Mouse (Mus musculus): ENCODE measurements at regions not wholly inside any gene's neighbourhood (a gene's known extent, or its start where the extent isn't known, plus 50 kb on each side); places are given as distances from the start of the nearest gene placed in this dataset.

DNA sequence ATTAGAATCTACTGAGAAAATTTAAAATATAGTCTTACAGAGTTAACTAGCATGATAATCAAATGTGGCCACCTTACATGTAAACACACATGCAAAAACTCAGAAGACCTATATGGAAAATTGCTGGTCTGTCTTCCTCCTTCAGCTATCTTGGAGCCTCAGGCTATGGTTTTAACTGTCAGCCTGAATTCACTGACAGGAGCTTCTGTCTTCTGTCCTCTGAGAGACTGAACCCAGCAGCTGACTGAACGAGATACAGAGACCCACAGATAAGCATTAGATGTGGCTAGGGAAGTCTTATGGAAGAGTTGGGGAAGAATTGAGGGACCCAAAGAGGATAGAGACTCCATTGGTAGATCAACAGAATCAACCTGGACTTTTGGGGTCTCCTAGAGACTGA lies 360.0 kb upstream of the Meox2 start:
- H3K36me3 ChIP-seq (replicated peaks), result no peaks in the 10 kb centered on the region
- DNase-seq (ENCODE audit: low spot score), result no peak
- no peak overlapping the region for H3K4me3 ChIP-seq
- no peaks in the 10 kb centered on the region for H3K27me3 ChIP-seq (replicated peaks; ENCODE audit: low read depth, poor library complexity, severe bottlenecking)
- no peaks in the 10 kb centered on the region for H3K9me3 ChIP-seq
- H3K27ac ChIP-seq (replicated peaks), result no peak overlapping the region
- 67% methylated on average over 1 of the region's 1 CpGs for WGBS
- H3K4me1 ChIP-seq, result no peaks in the 10 kb centered on the region

DNA sequence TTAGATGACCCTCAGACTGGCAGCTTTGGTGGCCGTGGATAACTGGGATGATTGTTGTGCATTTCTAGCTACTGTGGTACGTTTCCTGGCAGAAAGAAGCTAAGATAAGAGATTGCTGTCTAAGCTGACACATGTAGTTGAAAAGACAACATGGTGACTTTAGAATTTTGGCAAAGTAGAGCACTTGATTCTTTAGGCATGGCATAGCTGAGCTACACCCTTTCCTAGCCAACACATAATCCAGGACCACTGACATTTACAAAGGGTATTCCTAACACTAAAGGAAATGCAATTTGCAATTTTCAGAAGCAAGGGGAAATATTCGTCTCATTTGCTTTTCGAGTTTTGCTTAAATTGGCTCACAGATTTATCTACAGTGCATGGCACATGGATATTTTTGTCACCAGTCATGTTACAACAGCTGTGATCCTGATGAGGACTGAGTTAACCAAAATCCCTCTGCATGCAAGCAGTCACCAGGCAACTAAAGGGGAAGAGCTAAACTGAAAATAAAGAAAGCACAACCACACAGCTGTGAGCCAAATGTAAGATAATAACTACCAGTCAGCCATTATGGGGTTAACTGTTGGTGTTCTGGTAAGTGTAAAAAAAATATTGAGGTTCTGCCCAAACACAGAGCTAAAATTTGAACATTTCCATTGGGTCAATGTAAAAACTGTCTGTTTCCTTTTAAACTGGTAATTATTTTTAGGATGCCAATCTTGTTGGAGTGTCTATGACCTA lies 342.9 kb upstream of the Meox2 start:
- no peak for DNase-seq (ENCODE audit: low spot score)
- H3K4me3 ChIP-seq, result no peak overlapping the region
- 82% methylated on average over 4 of the region's 4 CpGs for WGBS
- H3K9me3 ChIP-seq, result no peaks in the 10 kb centered on the region
- H3K27ac ChIP-seq (replicated peaks), result no peak overlapping the region
- no peaks in the 10 kb centered on the region for H3K36me3 ChIP-seq (replicated peaks)
- no peaks in the 10 kb centered on the region for H3K4me1 ChIP-seq
- no peaks in the 10 kb centered on the region for H3K27me3 ChIP-seq (replicated peaks; ENCODE audit: low read depth, poor library complexity, severe bottlenecking)

- H3K4me1 ChIP-seq, result no peaks in the 10 kb centered on the region
- H3K4me3 ChIP-seq, result no peak overlapping the region
- H3K9me3 ChIP-seq, result no peaks in the 10 kb centered on the region
- no peaks in the 10 kb centered on the region for H3K36me3 ChIP-seq (replicated peaks)
- H3K27ac ChIP-seq (replicated peaks), result no peak overlapping the region
- no peak for DNase-seq (ENCODE audit: low spot score)
- no peaks in the 10 kb centered on the region for H3K27me3 ChIP-seq (replicated peaks; ENCODE audit: low read depth, poor library complexity, severe bottlenecking)
- WGBS, result 49% methylated on average over 1 of the region's 1 CpGs
These were observed 342.2 kb upstream of the Meox2 start for GRCm38 (mm10) chr12:36766167-36766566.

DNA sequence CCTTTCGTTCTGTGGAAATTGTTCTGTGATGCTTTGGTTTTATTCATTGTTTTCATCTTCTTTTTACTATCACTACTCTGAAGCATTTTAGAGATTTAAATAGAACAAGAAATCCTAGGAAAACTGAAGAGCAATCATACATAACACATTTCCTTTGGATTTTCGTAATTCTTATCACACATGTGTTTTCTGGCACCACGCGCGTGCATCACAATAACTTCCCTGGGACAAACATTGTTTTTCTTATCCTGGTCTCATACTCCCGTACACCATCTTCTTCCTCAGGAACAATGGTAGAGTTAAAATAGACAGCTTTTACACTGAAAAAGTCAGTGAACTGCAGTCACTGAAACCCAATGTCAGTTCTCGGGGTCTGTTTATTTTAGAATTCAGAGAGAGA lies 327.6 kb upstream of the Meox2 start:
- Histone ChIP-seq H3K27me3 (replicated peaks; ENCODE audit: low read depth, poor library complexity, severe bottlenecking) (no peaks in the 10 kb centered on the region), H3K4me3 (no peak overlapping the region), H3K27ac (replicated peaks) (no peak overlapping the region), H3K4me1 (no peaks in the 10 kb centered on the region), H3K36me3 (replicated peaks) (no peaks in the 10 kb centered on the region), H3K9me3 (no peaks in the 10 kb centered on the region)
- 85% methylated on average over 7 of the region's 7 CpGs for WGBS
- no peak for DNase-seq (ENCODE audit: low spot score)

DNA sequence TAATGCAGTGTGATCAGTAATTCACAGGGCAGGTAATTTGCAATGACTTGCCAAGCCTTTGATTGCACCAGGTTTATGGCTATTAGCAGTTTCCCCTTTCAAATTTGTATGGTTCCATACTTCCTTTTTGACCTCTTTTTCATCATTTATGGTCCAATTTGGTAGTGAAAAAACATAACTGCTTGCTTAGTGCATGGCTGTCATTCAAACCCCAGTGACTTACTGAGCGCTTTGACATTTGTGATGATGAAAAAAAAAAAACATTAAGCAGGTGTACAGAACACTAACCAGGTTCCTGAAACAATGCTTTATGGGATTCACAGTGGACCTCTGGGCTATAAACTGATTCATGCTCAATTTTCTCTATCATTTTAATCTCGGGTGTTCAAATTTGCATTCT lies 317.5 kb upstream of the Meox2 start:
- no peaks in the 10 kb centered on the region for H3K27me3 ChIP-seq (replicated peaks; ENCODE audit: low read depth, poor library complexity, severe bottlenecking)
- no peak overlapping the region for H3K4me3 ChIP-seq
- WGBS, result 88% methylated on average over 2 of the region's 2 CpGs
- no peak for DNase-seq (ENCODE audit: low spot score)
- peaks cover 5% of the 10 kb centered on the region; the same call in 1 of the 2 replicates for H3K4me1 ChIP-seq
- no peaks in the 10 kb centered on the region for H3K36me3 ChIP-seq (replicated peaks)
- no peaks in the 10 kb centered on the region for H3K9me3 ChIP-seq
- no peak overlapping the region for H3K27ac ChIP-seq (replicated peaks)

DNA sequence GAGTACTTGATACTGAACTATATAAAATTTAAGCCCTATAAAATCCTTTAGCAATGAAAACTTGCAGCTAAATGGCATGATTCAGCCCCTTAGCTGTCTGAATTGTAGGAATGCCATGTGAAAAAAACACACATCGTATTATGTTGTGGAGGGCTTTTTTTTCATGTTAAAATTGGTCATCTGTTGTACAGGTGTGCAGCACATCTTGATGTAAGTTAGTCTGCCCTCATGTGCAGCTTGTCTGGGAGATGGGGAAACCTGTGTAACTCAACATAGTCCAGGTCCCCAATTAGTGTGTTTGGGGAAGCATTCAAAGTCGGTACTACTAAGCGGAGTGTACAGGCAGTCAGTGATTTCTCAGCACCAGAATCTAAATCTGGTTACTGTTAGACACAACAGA lies 316.9 kb upstream of the Meox2 start:
- DNase-seq (ENCODE audit: low spot score), result no peak
- Histone ChIP-seq H3K27ac (replicated peaks) (no peak overlapping the region), H3K4me3 (no peak overlapping the region), H3K36me3 (replicated peaks) (no peaks in the 10 kb centered on the region), H3K27me3 (replicated peaks; ENCODE audit: low read depth, poor library complexity, severe bottlenecking) (no peaks in the 10 kb centered on the region), H3K4me1 (peaks cover 5% of the 10 kb centered on the region; the same call in 1 of the 2 replicates), H3K9me3 (no peaks in the 10 kb centered on the region)
- 92% methylated on average over 3 of the region's 3 CpGs for WGBS

GRCm38 (mm10) chr12:36792205-36792604 lies 316.1 kb upstream of the Meox2 start:
- 78% methylated on average over 3 of the region's 3 CpGs for WGBS
- Histone ChIP-seq H3K27me3 (replicated peaks; ENCODE audit: low read depth, poor library complexity, severe bottlenecking) (no peaks in the 10 kb centered on the region), H3K4me1 (peaks cover 5% of the 10 kb centered on the region; the same call in 1 of the 2 replicates), H3K4me3 (no peak overlapping the region), H3K27ac (replicated peaks) (no peak overlapping the region), H3K36me3 (replicated peaks) (no peaks in the 10 kb centered on the region), H3K9me3 (no peaks in the 10 kb centered on the region)
- DNase-seq (ENCODE audit: low spot score), result no peak

- Histone ChIP-seq H3K27ac (replicated peaks) (no peak overlapping the region), H3K9me3 (no peaks in the 10 kb centered on the region), H3K36me3 (replicated peaks) (no peaks in the 10 kb centered on the region), H3K4me3 (no peak overlapping the region), H3K4me1 (peaks cover 5% of the 10 kb centered on the region; the same call in 1 of the 2 replicates), H3K27me3 (replicated peaks; ENCODE audit: low read depth, poor library complexity, severe bottlenecking) (no peaks in the 10 kb centered on the region)
- 37% methylated on average over 2 of the region's 2 CpGs for WGBS
- no peak for DNase-seq (ENCODE audit: low spot score)
These were observed 314.5 kb upstream of the Meox2 start for GRCm38 (mm10) chr12:36793799-36794198.

DNA sequence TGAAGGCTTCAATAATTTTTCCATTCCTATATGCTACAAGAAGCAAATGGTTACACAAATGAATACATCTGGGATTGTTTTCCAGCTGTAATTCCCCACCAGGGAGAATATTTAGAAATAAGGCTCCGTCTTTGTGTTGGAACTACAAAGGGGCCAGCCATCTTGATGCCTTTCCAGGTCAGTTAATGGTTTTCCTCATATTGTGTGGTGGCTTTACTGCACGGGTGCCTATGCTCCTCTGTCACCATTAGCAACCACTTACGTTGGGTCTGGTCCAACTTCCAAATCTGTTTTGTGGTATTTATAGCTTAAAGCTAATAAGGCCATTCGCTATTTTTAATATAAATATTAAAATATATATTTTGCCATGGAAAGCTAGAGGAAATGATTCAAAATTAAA lies 312.1 kb upstream of the Meox2 start:
- Histone ChIP-seq H3K27me3 (replicated peaks; ENCODE audit: low read depth, poor library complexity, severe bottlenecking) (no peaks in the 10 kb centered on the region), H3K27ac (replicated peaks) (no peak overlapping the region), H3K4me1 (peaks cover 5% of the 10 kb centered on the region; the same call in 1 of the 2 replicates), H3K9me3 (no peaks in the 10 kb centered on the region), H3K4me3 (no peak overlapping the region), H3K36me3 (replicated peaks) (no peaks in the 10 kb centered on the region)
- no peak for DNase-seq (ENCODE audit: low spot score)
- 81% methylated on average over 4 of the region's 4 CpGs for WGBS

- Histone ChIP-seq H3K27me3 (replicated peaks; ENCODE audit: low read depth, poor library complexity, severe bottlenecking) (no peaks in the 10 kb centered on the region), H3K9me3 (no peaks in the 10 kb centered on the region), H3K4me1 (no peaks in the 10 kb centered on the region), H3K36me3 (replicated peaks) (no peaks in the 10 kb centered on the region), H3K4me3 (no peak overlapping the region), H3K27ac (replicated peaks) (no peak overlapping the region)
- no peak for DNase-seq (ENCODE audit: low spot score)
- 98% methylated on average over 2 of the region's 2 CpGs for WGBS
These were observed 290.4 kb upstream of the Meox2 start for GRCm38 (mm10) chr12:36817938-36818337.

DNA sequence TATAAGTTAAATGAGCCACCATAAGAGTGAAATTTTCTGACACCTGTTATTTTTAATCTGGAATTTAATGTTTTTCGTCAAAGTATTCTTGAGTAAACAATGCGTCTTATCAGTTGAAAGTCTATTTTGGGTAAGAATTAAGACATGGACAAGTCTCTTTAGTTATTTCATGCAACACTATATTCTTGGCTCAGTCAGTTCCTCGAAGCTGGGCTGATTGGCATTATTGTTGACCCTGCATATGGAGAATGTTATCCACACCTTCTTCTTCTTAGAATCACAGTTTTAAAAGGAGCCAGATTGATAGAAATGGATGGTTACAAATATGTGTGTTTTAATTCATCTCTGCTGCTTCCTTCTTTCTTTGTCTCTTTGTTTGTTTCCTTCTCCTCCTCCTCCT lies 289.5 kb upstream of the Meox2 start:
- no peak overlapping the region for H3K27ac ChIP-seq (replicated peaks)
- no peaks in the 10 kb centered on the region for H3K36me3 ChIP-seq (replicated peaks)
- H3K4me3 ChIP-seq, result no peak overlapping the region
- H3K9me3 ChIP-seq, result no peaks in the 10 kb centered on the region
- no peaks in the 10 kb centered on the region for H3K27me3 ChIP-seq (replicated peaks; ENCODE audit: low read depth, poor library complexity, severe bottlenecking)
- WGBS, result 87% methylated on average over 3 of the region's 3 CpGs
- no peaks in the 10 kb centered on the region for H3K4me1 ChIP-seq
- no peak for DNase-seq (ENCODE audit: low spot score)

DNA sequence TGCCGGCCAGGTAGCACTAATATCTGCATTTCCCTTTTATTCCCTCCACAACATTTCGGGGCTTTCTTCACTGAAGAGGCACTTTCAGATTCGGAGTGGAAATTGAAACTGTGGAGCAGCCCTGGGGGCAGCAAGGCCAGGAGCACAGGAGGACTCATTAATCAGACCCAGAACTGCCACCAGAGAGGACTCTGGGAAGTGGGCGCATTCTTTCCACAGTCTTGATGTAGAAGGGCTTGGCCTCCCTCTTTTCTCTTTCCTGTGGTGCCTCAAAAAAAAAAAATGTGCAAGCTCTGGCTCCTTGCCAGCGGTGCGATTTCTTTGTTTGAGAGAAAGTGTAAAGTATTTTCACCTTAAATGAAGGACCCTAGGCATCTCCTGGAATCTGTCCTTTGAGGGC lies 281.6 kb upstream of the Meox2 start:
- Histone ChIP-seq H3K27ac (replicated peaks) (no peak overlapping the region), H3K27me3 (replicated peaks; ENCODE audit: low read depth, poor library complexity, severe bottlenecking) (no peaks in the 10 kb centered on the region), H3K36me3 (replicated peaks) (no peaks in the 10 kb centered on the region), H3K4me3 (no peak overlapping the region), H3K9me3 (no peaks in the 10 kb centered on the region), H3K4me1 (peaks cover 4% of the 10 kb centered on the region; the same call in 1 of the 2 replicates)
- peak; percentile 14 for DNase-seq (ENCODE audit: low spot score)
- WGBS, result 65% methylated on average over 6 of the region's 6 CpGs

- H3K27ac ChIP-seq (replicated peaks), result no peak overlapping the region
- WGBS, result 82% methylated on average over 14 of the region's 14 CpGs
- H3K36me3 ChIP-seq (replicated peaks), result no peaks in the 10 kb centered on the region
- H3K9me3 ChIP-seq, result no peaks in the 10 kb centered on the region
- H3K4me1 ChIP-seq, result peaks cover 4% of the 10 kb centered on the region; the same call in 1 of the 2 replicates
- no peaks in the 10 kb centered on the region for H3K27me3 ChIP-seq (replicated peaks; ENCODE audit: low read depth, poor library complexity, severe bottlenecking)
- no peak overlapping the region for H3K4me3 ChIP-seq
- DNase-seq (ENCODE audit: low spot score), result no peak
These were observed 276.9 kb upstream of the Meox2 start for GRCm38 (mm10) chr12:36831307-36831997.
